Mouse (Mus musculus) urinary bladder, adult 2 months (tissue): Measurements from ENCODE around the gene Ube2v1. TPM values are rescaled to one million over a fixed set of nuclear protein-coding genes. Genes with fewer than 3 reads are reported as not detected.

Experiments
- DNase-seq: peaks from one replicate; pipeline ENCODE4 v3.0.0; 2022; ENCODE audit warnings: low spot score
- polyA plus RNA-seq: library from polyadenylated mRNA; depleted of rRNA; stranded (reverse); fragments of >200 nt; gene quantifications from 2 replicates; pipeline ENCODE4 v1.2.3, GENCODE M21; 2012; rRNA removed

The Ube2v1 gene
- polyA plus RNA-seq, 1 experiment, result 111 TPM

- DNase-seq, result no peak
These were observed 68.9 kb downstream of the Ube2v1 start for GRCm38 (mm10) chr2:167563035-167563434.

GRCm38 (mm10) chr2:167562101-167562500, 69.8 kb downstream of the Ube2v1 start:
- DNase-seq, result no peak

GRCm38 (mm10) chr2:167559413-167559812, 72.5 kb downstream of the Ube2v1 start:
- DNase-seq, result no peak

Other genes with a start within 250 kb of the Ube2v1 start
- 35.8 and 40.0 TPM in 2 replicates for gene Slc9a8, start 210.4 kb downstream of the Ube2v1 start, polyA plus RNA-seq
- 78.6 and 81.3 TPM in 2 replicates for gene Rnf114, start 139.4 kb downstream of the Ube2v1 start, polyA plus RNA-seq
- 15.1 and 15.2 TPM in 2 replicates for gene Spata2, start 139.2 kb downstream of the Ube2v1 start, polyA plus RNA-seq
- gene Snai1, start 93.9 kb downstream of the Ube2v1 start, polyA plus RNA-seq, result 21.3 and 31.0 TPM in 2 replicates
- gene Gm20431, start 29.4 kb upstream of the Ube2v1 start, polyA plus RNA-seq, result not detected in 2 replicates
- gene Cebpb, start 56.8 kb upstream of the Ube2v1 start, polyA plus RNA-seq, result 57.1 and 69.7 TPM in 2 replicates
- gene Tmem189, start 57.7 kb upstream of the Ube2v1 start, polyA plus RNA-seq, result 46.0 and 48.4 TPM in 2 replicates